Mouse (Mus musculus): Measurements from ENCODE around the gene Cop1.

DNA sequence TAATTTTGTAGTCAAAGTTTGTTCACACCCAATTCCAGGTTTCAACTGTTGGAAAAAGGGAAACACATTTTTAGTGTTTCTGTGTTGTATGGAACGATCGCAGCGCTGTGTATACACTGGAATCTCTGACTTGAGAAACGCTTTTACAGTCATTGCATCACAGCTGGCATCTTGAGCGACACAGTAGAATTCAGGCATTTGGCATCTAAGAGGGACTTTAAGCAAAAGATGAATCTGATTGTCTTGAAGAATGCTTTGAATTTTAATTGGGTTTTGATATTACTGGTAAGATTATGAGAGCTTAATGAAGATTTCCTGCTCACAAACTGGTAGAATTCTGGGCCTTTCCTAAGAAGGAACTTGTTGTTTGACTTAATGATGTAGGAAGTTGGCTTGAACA is 1.3 kb downstream of the Cop1 start:
- TF ChIP-seq CTCF (IDR thresholded peaks at IDR 0.05; ENCODE audit: borderline replicate concordance, insufficient read depth, low read length) = no peak
- no peak for TF ChIP-seq POLR2A (IDR thresholded peaks at IDR 0.05; ENCODE audit: low read depth, low read length)

All from embryonic fibroblast, embryonic 13.5 days (primary cell).